Mouse (Mus musculus) myocyte (in vitro differentiated cells): ENCODE measurements at regions not wholly inside any gene's neighbourhood (a gene's known extent, or its start where the extent isn't known, plus 50 kb on each side); places are given as distances from the start of the nearest gene placed in this dataset.

Experiments
- MAX ChIP-seq: IDR thresholded peaks from one replicate; pipeline ENCODE4 v1.6.1; 2011; ENCODE audit warnings: low read depth, mild to moderate bottlenecking, control low read depth
- MYOD1 ChIP-seq, 3 experiments: IDR thresholded peaks; one replicate each; pipeline ENCODE4 v1.6.1; 2011; ENCODE audit warnings: control low read depth in 2 of 3, low read depth in 2 of 3, mild to moderate bottlenecking in 2 of 3, moderate library complexity in 1 of 3; ENCODE audit not compliant: insufficient read length in 2 of 3, control insufficient read depth in 1 of 3
- POLR2A ChIP-seq: IDR thresholded peaks from one replicate; pipeline ENCODE4 v1.6.1; 2011; ENCODE audit warnings: low read depth, mild to moderate bottlenecking, control low read depth, moderate library complexity; ENCODE audit not compliant: insufficient read length
- POLR2AphosphoS2 ChIP-seq: IDR thresholded peaks from one replicate; pipeline ENCODE4 v1.6.1; 2011; ENCODE audit warnings: low read depth, control low read depth; ENCODE audit not compliant: insufficient read length

DNA sequence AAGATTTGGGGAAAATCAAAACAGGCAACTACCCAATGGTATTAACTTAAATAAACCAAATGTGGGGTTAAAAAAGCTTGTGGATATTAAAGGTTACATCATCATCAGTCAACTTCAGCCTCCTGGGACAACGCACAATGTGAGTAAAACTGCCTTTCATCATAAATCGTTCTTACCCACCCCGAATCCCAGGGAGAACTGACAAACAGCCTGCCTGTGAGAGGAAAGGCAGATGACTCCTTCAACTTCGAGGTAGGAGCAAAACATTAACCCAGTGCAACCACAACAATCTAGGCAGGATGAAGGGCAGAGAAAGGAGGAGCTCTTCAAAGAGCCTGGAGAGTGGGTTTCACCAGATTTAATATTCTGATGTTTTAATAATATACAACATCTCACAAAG lies 135.3 kb upstream of the Gm37988 start:
- no peak for TF ChIP-seq POLR2AphosphoS2
- TF ChIP-seq MAX, result no peak
- TF ChIP-seq MYOD1 (IDR thresholded peaks at IDR 0.05; ENCODE audit: control insufficient read depth in 1 of 3, insufficient read length in 2 of 3, low read depth in 2 of 3), result no peak
- TF ChIP-seq POLR2A, result no peak
